Mouse (Mus musculus) midbrain, embryonic 16.5 days (tissue): Measurements from ENCODE around the gene Mpp2. TPM values are rescaled to one million over a fixed set of nuclear protein-coding genes. Genes with fewer than 3 reads are reported as not detected.

Experiments used
- ATAC-seq: fragments of 200-750 bp; cut with Nextera tagmentation; 2 replicates; pipeline ENCODE4 v1.8.0; 2017; ENCODE audit warnings: moderate TSS enrichment
- H3K27ac ChIP-seq: fragments of 300-500 bp; sonication (generic); 2 replicates; pipeline ENCODE4 v1.5.1; 2014; ENCODE audit warnings: mild to moderate bottlenecking, low read length, mixed read lengths
- H3K27me3 ChIP-seq: fragments of 300-500 bp; sonication (generic); 2 replicates; pipeline ENCODE4 v1.6.1; 2014; ENCODE audit warnings: low read depth, low read length, mixed read lengths; ENCODE audit not compliant: control insufficient read depth, insufficient read depth
- H3K36me3 ChIP-seq: fragments of 300-500 bp; sonication (generic); 2 replicates; pipeline ENCODE4 v1.6.1; 2014; ENCODE audit warnings: mild to moderate bottlenecking, low read length, moderate library complexity, mixed read lengths; ENCODE audit not compliant: control insufficient read depth, insufficient read depth
- H3K4me1 ChIP-seq: fragments of 300-500 bp; sonication (generic); 2 replicates; pipeline ENCODE4 v1.6.1; 2014; ENCODE audit warnings: mild to moderate bottlenecking, low read length, mixed read lengths; ENCODE audit not compliant: control insufficient read depth, insufficient read depth
- H3K4me2 ChIP-seq: fragments of 300-500 bp; sonication (generic); 2 replicates; pipeline ENCODE4 v1.6.1; 2014; ENCODE audit warnings: mild to moderate bottlenecking, low read length, mixed read lengths
- H3K4me3 ChIP-seq: fragments of 300-500 bp; sonication (generic); 2 replicates; pipeline ENCODE4 v1.5.1; 2014; ENCODE audit warnings: low read depth, mild to moderate bottlenecking, low read length, moderate library complexity, mixed read lengths
- H3K9ac ChIP-seq: fragments of 300-500 bp; sonication (generic); 2 replicates; pipeline ENCODE4 v1.6.1; 2014; ENCODE audit warnings: low read depth, low read length, mixed read lengths
- H3K9me3 ChIP-seq: fragments of 300-500 bp; sonication (generic); replicated peaks from 2 replicates; pipeline ENCODE4 v1.6.1; 2014; ENCODE audit warnings: mild to moderate bottlenecking, low read length, mixed read lengths; ENCODE audit not compliant: control insufficient read depth, poor library complexity, severe bottlenecking
- WGBS: fragments of 180-500 bp; shearing (Covaris S2); extraction: QIAGEN DNeasy Blood & Tissue Kit; methylation state at CpG from one replicate; pipeline ENCODE4 v1.1.7; 2014; 5-methylcytosine and 5-hydroxymethylcytosine counted together
- polyA plus RNA-seq: library from polyadenylated mRNA; unstranded; fragments of >200 nt; fragmentation: Nextera tagmentation; extraction: Ambion mirVana; gene quantifications from 2 replicates; pipeline ENCODE4 v1.2.1, GENCODE M21; 2015

Gene Mpp2
- polyA plus RNA-seq, 1 experiment from 2014 or later = 39.9 TPM

GRCm38 (mm10) chr11:102061941-102062473 lies 26.3 kb downstream of the Mpp2 start:
- H3K4me3 ChIP-seq = no peak overlapping the region
- H3K27ac ChIP-seq = no peak overlapping the region
- no peak overlapping the region for H3K4me2 ChIP-seq
- no peaks in the 10 kb centered on the region for H3K27me3 ChIP-seq
- H3K9ac ChIP-seq = no peak overlapping the region
- ATAC-seq = no peak
- peaks cover 25% of the 10 kb centered on the region for H3K36me3 ChIP-seq
- no peaks in the 10 kb centered on the region for H3K9me3 ChIP-seq
- H3K4me1 ChIP-seq = peaks cover 6% of the 10 kb centered on the region; the same call in 1 of the 2 replicates
- 43% methylated on average over 16 of the region's 16 CpGs for WGBS

GRCm38 (mm10) chr11:102061236-102061940 lies 26.9 kb downstream of the Mpp2 start:
- H3K27me3 ChIP-seq = no peaks in the 10 kb centered on the region
- H3K36me3 ChIP-seq = peaks cover 25% of the 10 kb centered on the region
- 4% methylated on average over 23 of the region's 23 CpGs for WGBS
- H3K27ac ChIP-seq = no peak overlapping the region
- peak overlapping the region; percentile 57 for H3K9ac ChIP-seq
- H3K4me1 ChIP-seq = peaks cover 6% of the 10 kb centered on the region; the same call in 1 of the 2 replicates
- H3K9me3 ChIP-seq = no peaks in the 10 kb centered on the region
- ATAC-seq = peak; percentile 76
- peak overlapping the region; percentile 43 for H3K4me3 ChIP-seq
- peak overlapping the region; percentile 68 for H3K4me2 ChIP-seq

GRCm38 (mm10) chr11:102053847-102054246 lies 34.5 kb downstream of the Mpp2 start:
- H3K9me3 ChIP-seq = no peaks in the 10 kb centered on the region
- no peaks in the 10 kb centered on the region for H3K27me3 ChIP-seq
- 25% methylated on average over 9 of the region's 9 CpGs for WGBS
- H3K4me2 ChIP-seq = no peak overlapping the region
- H3K36me3 ChIP-seq = no peaks in the 10 kb centered on the region; the same call in 1 of the 2 replicates
- no peak overlapping the region for H3K27ac ChIP-seq
- H3K4me1 ChIP-seq = no peaks in the 10 kb centered on the region
- no peak for ATAC-seq
- H3K9ac ChIP-seq = no peak overlapping the region; the same call in 1 of the 2 replicates
- H3K4me3 ChIP-seq = no peak overlapping the region

GRCm38 (mm10) chr11:102053183-102053582 lies 35.1 kb downstream of the Mpp2 start:
- H3K36me3 ChIP-seq = no peaks in the 10 kb centered on the region
- ATAC-seq = no peak
- H3K9me3 ChIP-seq = no peaks in the 10 kb centered on the region
- H3K4me2 ChIP-seq = no peak overlapping the region
- no peak overlapping the region for H3K27ac ChIP-seq
- 80% methylated on average over 7 of the region's 7 CpGs for WGBS
- H3K27me3 ChIP-seq = no peaks in the 10 kb centered on the region
- H3K9ac ChIP-seq = no peak overlapping the region
- H3K4me3 ChIP-seq = no peak overlapping the region
- H3K4me1 ChIP-seq = no peaks in the 10 kb centered on the region

DNA sequence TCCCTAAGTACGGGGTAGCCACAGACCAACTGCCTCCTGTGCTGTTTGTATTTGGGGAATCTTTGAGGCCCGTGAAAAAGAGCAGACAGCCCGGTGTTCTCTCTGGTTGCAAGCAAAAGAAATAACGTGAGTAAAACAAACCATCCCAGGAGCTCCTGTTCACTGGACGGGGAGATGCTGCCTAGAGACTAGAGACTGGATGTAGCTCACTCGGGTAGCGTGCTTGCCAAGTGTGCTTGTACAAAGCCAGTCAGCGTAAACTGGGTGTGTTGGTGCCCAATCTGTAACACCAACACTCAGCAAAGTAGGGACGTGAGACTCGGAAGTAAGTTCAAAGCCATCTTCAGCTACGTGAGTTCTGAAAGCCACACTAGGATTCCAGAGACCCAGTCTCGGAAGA lies 35.6 kb downstream of the Mpp2 start:
- H3K9me3 ChIP-seq = no peaks in the 10 kb centered on the region
- H3K4me3 ChIP-seq = no peak overlapping the region
- no peak overlapping the region for H3K4me2 ChIP-seq
- H3K4me1 ChIP-seq = no peaks in the 10 kb centered on the region
- no peak for ATAC-seq
- H3K9ac ChIP-seq = no peak overlapping the region
- no peaks in the 10 kb centered on the region for H3K36me3 ChIP-seq
- H3K27ac ChIP-seq = no peak overlapping the region
- H3K27me3 ChIP-seq = no peaks in the 10 kb centered on the region
- 80% methylated on average over 12 of the region's 12 CpGs for WGBS

- Histone ChIP-seq H3K27me3 (no peaks in the 10 kb centered on the region), H3K9me3 (no peaks in the 10 kb centered on the region), H3K4me1 (no peaks in the 10 kb centered on the region), H3K4me2 (no peak overlapping the region), H3K27ac (no peak overlapping the region), H3K36me3 (no peaks in the 10 kb centered on the region), H3K9ac (no peak overlapping the region), H3K4me3 (no peak overlapping the region)
- ATAC-seq = no peak
- 40% methylated on average over 4 of the region's 4 CpGs for WGBS
Observed at GRCm38 (mm10) chr11:102051954-102052353, 36.4 kb downstream of the Mpp2 start.

- ATAC-seq = no peak
- WGBS = 65% methylated on average over 4 of the region's 4 CpGs
Observed at GRCm38 (mm10) chr11:102051541-102051940, 36.8 kb downstream of the Mpp2 start.

GRCm38 (mm10) chr11:102049875-102050482 lies 38.3 kb downstream of the Mpp2 start:
- Histone ChIP-seq H3K4me3 (no peak overlapping the region), H3K9me3 (peaks cover 11% of the 10 kb centered on the region; the same call in 1 of the 2 replicates), H3K9ac (no peak overlapping the region), H3K27me3 (no peaks in the 10 kb centered on the region), H3K27ac (no peak overlapping the region), H3K36me3 (no peaks in the 10 kb centered on the region; the same call in 1 of the 2 replicates), H3K4me2 (no peak overlapping the region), H3K4me1 (no peaks in the 10 kb centered on the region)
- ATAC-seq = no peak
- 54% methylated on average over 14 of the region's 14 CpGs for WGBS

More at GRCm38 (mm10) chr11:102051541-102051940, 36.8 kb downstream of the Mpp2 start:
- Histone ChIP-seq H3K36me3 (no peaks in the 10 kb centered on the region), H3K4me2 (no peak overlapping the region), H3K9me3 (no peaks in the 10 kb centered on the region), H3K27me3 (no peaks in the 10 kb centered on the region), H3K4me1 (no peaks in the 10 kb centered on the region), H3K9ac (no peak overlapping the region), H3K4me3 (no peak overlapping the region), H3K27ac (no peak overlapping the region)

GRCm38 (mm10) chr11:102046607-102047006 lies 41.7 kb downstream of the Mpp2 start:
- Histone ChIP-seq H3K9ac (no peak overlapping the region), H3K9me3 (peaks cover 11% of the 10 kb centered on the region; the same call in 1 of the 2 replicates), H3K36me3 (no peaks in the 10 kb centered on the region; the same call in 1 of the 2 replicates), H3K27ac (no peak overlapping the region), H3K4me1 (no peaks in the 10 kb centered on the region), H3K4me2 (no peak overlapping the region), H3K27me3 (no peaks in the 10 kb centered on the region), H3K4me3 (no peak overlapping the region)
- no peak for ATAC-seq
- WGBS = 87% methylated on average over 9 of the region's 9 CpGs
